Mouse (Mus musculus) brain, embryonic 14.5 days (tissue): Measurements from ENCODE around the gene Dnajc11.

Source experiments
- CTCF ChIP-seq: fragments of 200-500 bp; IDR thresholded peaks from 2 replicates; pipeline ENCODE4 v1.5.1; 2012; ENCODE audit warnings: inconsistent platforms, mild to moderate bottlenecking, moderate library complexity, borderline replicate concordance; ENCODE audit not compliant: insufficient read depth, insufficient read length; ENCODE audit errors: extremely low read depth
- POLR2A ChIP-seq: fragments of 200-500 bp; IDR thresholded peaks from 2 replicates; pipeline ENCODE4 v1.6.1; 2012; ENCODE audit warnings: mild to moderate bottlenecking, inconsistent platforms, borderline replicate concordance; ENCODE audit not compliant: poor library complexity, insufficient read depth, insufficient read length, severe bottlenecking; ENCODE audit errors: extremely low read depth

DNA sequence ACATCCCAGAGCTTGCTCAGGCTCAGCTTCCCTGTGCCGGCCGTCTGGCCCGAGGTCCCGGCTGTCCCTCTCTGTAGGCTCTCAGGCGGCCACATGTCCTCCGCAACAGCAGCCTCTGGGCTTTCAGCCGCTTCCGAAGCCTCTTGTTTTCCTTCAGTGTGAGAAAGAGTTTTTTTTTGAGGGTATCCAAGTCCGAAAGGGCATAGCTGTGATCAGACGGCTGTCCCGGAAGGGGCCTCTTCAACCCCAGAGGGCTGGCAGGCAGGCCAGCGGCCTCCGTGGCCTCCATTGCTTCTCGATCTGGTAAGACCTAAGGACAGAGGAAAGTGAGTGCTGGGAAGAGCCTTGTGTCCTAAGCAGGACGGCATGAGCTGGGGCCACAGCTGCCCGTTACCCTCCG lies 49.6 kb downstream of the Dnajc11 start:
- no peak for TF ChIP-seq CTCF
- TF ChIP-seq POLR2A: no peak
